In the genomic region with DNA sequence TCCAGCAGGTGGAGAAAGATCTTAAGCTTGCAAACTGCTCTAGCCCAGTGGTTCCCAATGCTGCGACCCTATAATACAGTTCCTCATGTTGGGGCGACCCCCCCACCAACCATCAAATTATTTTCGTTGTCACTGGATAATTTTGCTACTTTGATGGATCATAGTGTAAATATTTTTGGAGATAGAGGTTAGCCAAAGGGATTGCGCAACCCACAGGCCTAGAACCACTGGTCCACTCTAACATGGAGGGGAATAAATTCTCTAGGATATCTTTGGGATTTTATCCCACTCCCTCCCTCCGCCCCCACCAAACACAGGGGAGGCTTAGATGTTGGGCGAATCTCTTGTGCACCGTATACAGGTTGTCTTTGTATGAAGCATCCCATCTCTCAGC, we compare ENCODE assay signal across 9 mouse cellular contexts. TPM values are rescaled to one million over a fixed set of nuclear protein-coding genes. Genes with fewer than 3 reads are reported as not detected.
DNase-seq lines count a peak whose midpoint lies in the region; ATAC-seq and TF ChIP-seq lines count a peak whose summit lies in the region.
"Had no signal": no experiment of that assay in that cellular context is flagged by ENCODE, and none has a peak within 500 bp of the region (broad histone marks: within the 10 kb centered on the region; RNA-seq: fewer than 3 reads in every experiment).

No protein-coding gene starts in this region.

- no peak for DNase-seq in gastrocnemius, adult 2 months
- DNase-seq in gastrocnemius, postnatal 14 days, result no peak
- no peak for DNase-seq in midbrain, embryonic 10.5 days (ENCODE audit: low spot score)
- DNase-seq in midbrain, postnatal 0 days (ENCODE audit: low spot score), result no peak
- DNase-seq in limb, embryonic 11.5 days (ENCODE audit: low spot score), result no peak
- no peak for DNase-seq in cerebellum, adult 11 months
- no peak for DNase-seq in Muller cell, postnatal 12 days (ENCODE audit: inconsistent ontology term)
- DNase-seq: thymus, postnatal 14 days had no signal

- peak overlapping the region; percentile 65 for H3K4me3 ChIP-seq in gastrocnemius, adult 2 months
- no peak overlapping the region for H3K4me3 ChIP-seq in midbrain, embryonic 10.5 days
- H3K4me3 ChIP-seq in midbrain, postnatal 0 days (ENCODE audit: low read depth, low read length), result no peak overlapping the region
- no peak overlapping the region for H3K4me3 ChIP-seq in limb, embryonic 11.5 days (ENCODE audit: low read depth, low read length)
- H3K4me3 ChIP-seq in stomach, embryonic 16.5 days (replicated peaks; ENCODE audit: low read length), result no peak overlapping the region

- no peak for TF ChIP-seq CTCF in gastrocnemius, adult 2 months (IDR thresholded peaks at IDR 0.05)
- no peak for TF ChIP-seq CTCF in midbrain, postnatal 0 days (IDR thresholded peaks at IDR 0.05)

- peaks cover 10% of the 10 kb centered on the region for H3K27me3 ChIP-seq in midbrain, embryonic 10.5 days (ENCODE audit: low read depth, poor library complexity, severe bottlenecking)
- no peaks in the 10 kb centered on the region; the same call in 1 of the 2 replicates for H3K27me3 ChIP-seq in midbrain, postnatal 0 days (ENCODE audit: insufficient read depth, low read length)
- no peaks in the 10 kb centered on the region for H3K27me3 ChIP-seq in limb, embryonic 11.5 days (ENCODE audit: control insufficient read depth, insufficient read depth, low read length)
- H3K27me3 ChIP-seq in stomach, embryonic 16.5 days (ENCODE audit: control insufficient read depth, insufficient read depth, low read length), result no peaks in the 10 kb centered on the region

- ATAC-seq in midbrain, postnatal 0 days (ENCODE audit: low FRiP score), result no peak
- ATAC-seq in limb, embryonic 11.5 days (ENCODE audit: insufficient number of reproducible peaks, low FRiP score, low TSS enrichment, low read depth), result no peak
- ATAC-seq in stomach, embryonic 16.5 days (ENCODE audit: insufficient read depth, low FRiP score), result no peak

- H3K9me3 ChIP-seq in midbrain, embryonic 10.5 days (replicated peaks), result no peaks in the 10 kb centered on the region
- no peaks in the 10 kb centered on the region for H3K9me3 ChIP-seq in midbrain, postnatal 0 days (ENCODE audit: low read length)
- H3K9me3 ChIP-seq in limb, embryonic 11.5 days (ENCODE audit: control insufficient read depth, low read length), result no peaks in the 10 kb centered on the region
- no peaks in the 10 kb centered on the region for H3K9me3 ChIP-seq in stomach, embryonic 16.5 days (replicated peaks; ENCODE audit: control insufficient read depth, low read length)

- H3K4me1 ChIP-seq in midbrain, embryonic 10.5 days, result peaks cover 29% of the 10 kb centered on the region
- H3K4me1 ChIP-seq in midbrain, postnatal 0 days (ENCODE audit: insufficient read depth, low read length), result 0 out of 2 replicates have a peak, but pooled peaks cover 5% of the 10 kb centered on the region
- peaks cover 23% of the 10 kb centered on the region; the same call in 1 of the 2 replicates for H3K4me1 ChIP-seq in limb, embryonic 11.5 days (ENCODE audit: control insufficient read depth, insufficient read depth, low read length)
- peaks cover 26% of the 10 kb centered on the region for H3K4me1 ChIP-seq in stomach, embryonic 16.5 days (ENCODE audit: control insufficient read depth, insufficient read depth, low read length)

- WGBS in midbrain, embryonic 10.5 days, result 86% methylated on average over 7 of the region's 7 CpGs
- 86% methylated on average over 7 of the region's 7 CpGs for WGBS in midbrain, postnatal 0 days
- WGBS in limb, embryonic 11.5 days, result 81% methylated on average over 7 of the region's 7 CpGs
- WGBS in stomach, embryonic 16.5 days, result 72% methylated on average over 7 of the region's 7 CpGs

- intact Hi-C loops in gastrocnemius, adult 2 months (cut with DNase I), result no loop called here
- intact Hi-C loops in gastrocnemius, postnatal 14 days (cut with DNase I; ENCODE audit: low total_unique reads), result no loop called here

- peak overlapping the region; percentile 80 for H3K27ac ChIP-seq in gastrocnemius, adult 2 months
- 0 out of 2 replicates have a peak overlapping the region, but pooled peaks have one; percentile 33 for H3K27ac ChIP-seq in midbrain, embryonic 10.5 days (replicated peaks)
- H3K27ac ChIP-seq in midbrain, postnatal 0 days (ENCODE audit: low read depth, low read length), result no peak overlapping the region
- H3K27ac ChIP-seq in limb, embryonic 11.5 days (replicated peaks; ENCODE audit: low read depth, low read length), result peak overlapping the region; percentile 95
- H3K27ac ChIP-seq in stomach, embryonic 16.5 days (ENCODE audit: low read length), result peak overlapping the region; percentile 89

- no peaks in the 10 kb centered on the region for H3K36me3 ChIP-seq in midbrain, embryonic 10.5 days
- H3K36me3 ChIP-seq in midbrain, postnatal 0 days (ENCODE audit: insufficient read depth, low read length), result no peaks in the 10 kb centered on the region
- no peaks in the 10 kb centered on the region for H3K36me3 ChIP-seq in limb, embryonic 11.5 days (ENCODE audit: control insufficient read depth, insufficient read depth, low read length)
- H3K36me3 ChIP-seq in stomach, embryonic 16.5 days (ENCODE audit: control insufficient read depth, insufficient read depth, low read length), result no peaks in the 10 kb centered on the region

- H3K4me2 ChIP-seq in midbrain, postnatal 0 days (ENCODE audit: low read depth, low read length, poor library complexity, severe bottlenecking), result no peak overlapping the region
- H3K4me2 ChIP-seq in limb, embryonic 11.5 days (ENCODE audit: low read depth, severe bottlenecking), result peak overlapping the region; percentile 38
- peak overlapping the region; percentile 52 for H3K4me2 ChIP-seq in stomach, embryonic 16.5 days (ENCODE audit: low read depth, low read length)

- no peak overlapping the region for H3K9ac ChIP-seq in midbrain, postnatal 0 days (replicated peaks; ENCODE audit: low read length, poor library complexity, severe bottlenecking)
- H3K9ac ChIP-seq in limb, embryonic 11.5 days (ENCODE audit: low read length), result 0 out of 2 replicates have a peak overlapping the region, but pooled peaks have one; percentile 30
- H3K9ac ChIP-seq in stomach, embryonic 16.5 days (ENCODE audit: low read length), result peak overlapping the region; percentile 60; the same call in 1 of the 2 replicates

RNA-seq across cellular contexts. Expression of a gene that starts 49.8 kb away (rescaled TPM):
- total RNA-seq in gastrocnemius, adult 2 months (2021), result 1 to 10 TPM; 3.5 to 5.4 TPM
- 1 to 10 TPM; 3.2 to 3.4 TPM for total RNA-seq in gastrocnemius, postnatal 14 days (2021)
- polyA plus RNA-seq in midbrain, embryonic 10.5 days (2016; fragmentation: Nextera tagmentation; extraction: Ambion mirVana), result 11.3 and 11.7 TPM in 2 replicates
- 33.3 and 34.0 TPM in 2 replicates for total RNA-seq in midbrain, postnatal 0 days (2014; rRNA removed)
- 18.8 and 19.2 TPM in 2 replicates for polyA plus RNA-seq in midbrain, postnatal 0 days (2015; fragmentation: Nextera tagmentation; extraction: Ambion mirVana)
- polyA plus RNA-seq in limb, embryonic 11.5 days (2014; fragmentation: Nextera tagmentation; extraction: Ambion mirVana), result 12.5 and 13.8 TPM in 2 replicates
- polyA plus RNA-seq in stomach, embryonic 16.5 days (2015; fragmentation: Nextera tagmentation; extraction: Ambion mirVana), result 7.4 and 7.7 TPM in 2 replicates

RNA-seq across cellular contexts. Expression of a gene that starts 49.9 kb away (rescaled TPM):
- 1 to 10 TPM in 1 of 2 experiments, under 1 TPM in 1; 0.89 to 1.3 TPM for total RNA-seq in gastrocnemius, adult 2 months (2021)
- total RNA-seq in gastrocnemius, postnatal 14 days (2021), result under 1 TPM; 0.62 to 0.84 TPM
- 5.0 and 7.2 TPM in 2 replicates for polyA plus RNA-seq in midbrain, embryonic 10.5 days (2016; fragmentation: Nextera tagmentation; extraction: Ambion mirVana)
- 121 and 125 TPM in 2 replicates for total RNA-seq in midbrain, postnatal 0 days (2014; rRNA removed)
- polyA plus RNA-seq in midbrain, postnatal 0 days (2015; fragmentation: Nextera tagmentation; extraction: Ambion mirVana), result 14.3 and 15.0 TPM in 2 replicates
- 4.0 and 5.3 TPM in 2 replicates for polyA plus RNA-seq in limb, embryonic 11.5 days (2014; fragmentation: Nextera tagmentation; extraction: Ambion mirVana)
- polyA plus RNA-seq in stomach, embryonic 16.5 days (2015; fragmentation: Nextera tagmentation; extraction: Ambion mirVana), result 1.3 and 2.6 TPM in 2 replicates
